In genomic region chr7:45078513-45078912, GRCm38 (mm10) we compare ENCODE assay signal across 10 mouse cellular contexts. TPM values are rescaled to one million over a fixed set of nuclear protein-coding genes. Genes with fewer than 3 reads are reported as not detected.
A peak's percentile ranks its signal among the peaks of the same experiment; 100 is the strongest.
DNase-seq lines count a peak whose midpoint lies in the region.
"Had no signal": no experiment of that assay in that cellular context is flagged by ENCODE, and none has a peak within 500 bp of the region (broad histone marks: within the 10 kb centered on the region; RNA-seq: fewer than 3 reads in every experiment).

No protein-coding gene starts in this region.

- WGBS in midbrain, embryonic 10.5 days = 43% methylated on average over 9 of the region's 9 CpGs

- H3K27me3 ChIP-seq in midbrain, embryonic 10.5 days (ENCODE audit: low read depth, poor library complexity, severe bottlenecking) = no peaks in the 10 kb centered on the region
- H3K27me3 ChIP-seq: heart, embryonic 15.5 days; stomach, embryonic 15.5 days had no signal

- H3K4me3 ChIP-seq in midbrain, embryonic 10.5 days = no peak overlapping the region
- H3K4me3 ChIP-seq: heart, embryonic 15.5 days; stomach, embryonic 15.5 days had no signal

- H3K36me3 ChIP-seq in midbrain, embryonic 10.5 days = peaks cover 58% of the 10 kb centered on the region

- no peak overlapping the region for H3K27ac ChIP-seq in midbrain, embryonic 10.5 days (replicated peaks)
- H3K27ac ChIP-seq: heart, embryonic 15.5 days; stomach, embryonic 15.5 days had no signal

- H3K4me1 ChIP-seq in midbrain, embryonic 10.5 days = 0 out of 2 replicates have a peak, but pooled peaks cover 2% of the 10 kb centered on the region

- no peaks in the 10 kb centered on the region for H3K9me3 ChIP-seq in midbrain, embryonic 10.5 days (replicated peaks)
- H3K9me3 ChIP-seq: heart, embryonic 15.5 days; stomach, embryonic 15.5 days had no signal

- DNase-seq in adrenal gland, adult (ENCODE audit: inconsistent age in 2 of 2, low spot score in 1 of 2) = peak; percentile 82 to 92
- DNase-seq in adrenal gland, adult 8-10 months = no peak
- peak; percentile 83 for DNase-seq in ES-CJ7 (ENCODE audit: low read depth, low spot score)
- peak; percentile 62 for DNase-seq in cerebellum, adult 8-10 months
- peak; percentile 80 for DNase-seq in gastrocnemius, postnatal 10 days
- DNase-seq in layer of hippocampus, postnatal 10 days (ENCODE audit: low spot score in 2 of 2) = peak; percentile 70 to 76
- peak; percentile 78 for DNase-seq in midbrain, embryonic 10.5 days (ENCODE audit: low spot score)
- DNase-seq in skeletal muscle tissue, adult 2 months (ENCODE audit: low read depth, low spot score) = peak; percentile 72

RNA-seq across cellular contexts. Expression of gene Rcn3, which starts 13.5 kb away (rescaled TPM):
- 10 to 100 TPM; 33.1 to 51.0 (median 37.1) TPM for total RNA-seq in adrenal gland, adult 8-10 months (2022)
- 100 to 1,000 TPM; 103 to 148 TPM for total RNA-seq in gastrocnemius, postnatal 10 days (2021)
- total RNA-seq in layer of hippocampus, postnatal 10 days (2021) = 10 to 100 TPM; 11.4 to 11.9 TPM
- 122 and 128 TPM in 2 replicates for polyA plus RNA-seq in midbrain, embryonic 10.5 days (2016; fragmentation: Nextera tagmentation; extraction: Ambion mirVana)

RNA-seq across cellular contexts. Expression of gene Prrg2, which starts 16.0 kb away (rescaled TPM):
- total RNA-seq in adrenal gland, adult 8-10 months (2022) = 10 to 100 TPM; 16.4 to 20.5 (median 17.1) TPM
- 10 to 100 TPM in 1 of 2 experiments, 1 to 10 TPM in 1; 8.5 to 10.7 TPM for total RNA-seq in gastrocnemius, postnatal 10 days (2021)
- 10 to 100 TPM in 1 of 2 experiments, 1 to 10 TPM in 1; 6.9 to 10.1 TPM for total RNA-seq in layer of hippocampus, postnatal 10 days (2021)
- polyA plus RNA-seq in midbrain, embryonic 10.5 days (2016; fragmentation: Nextera tagmentation; extraction: Ambion mirVana) = 17.0 and 17.3 TPM in 2 replicates

RNA-seq across cellular contexts. Expression of gene Nosip, which starts 16.3 kb away (rescaled TPM):
- 10 to 100 TPM; 57.5 to 81.7 (median 66.6) TPM for total RNA-seq in adrenal gland, adult 8-10 months (2022)
- 10 to 100 TPM; 35.9 to 40.5 TPM for total RNA-seq in gastrocnemius, postnatal 10 days (2021)
- 10 to 100 TPM; 47.2 to 51.6 TPM for total RNA-seq in layer of hippocampus, postnatal 10 days (2021)
- polyA plus RNA-seq in midbrain, embryonic 10.5 days (2016; fragmentation: Nextera tagmentation; extraction: Ambion mirVana) = 63.0 and 66.7 TPM in 2 replicates

RNA-seq across cellular contexts. Expression of gene Fcgrt, which starts 25.1 kb away (rescaled TPM):
- 100 to 1,000 TPM; 105 to 151 (median 125) TPM for total RNA-seq in adrenal gland, adult 8-10 months (2022)
- total RNA-seq in gastrocnemius, postnatal 10 days (2021) = 10 to 100 TPM; 70.9 to 75.2 TPM
- 10 to 100 TPM; 17.9 to 23.1 TPM for total RNA-seq in layer of hippocampus, postnatal 10 days (2021)
- 12.0 and 15.3 TPM in 2 replicates for polyA plus RNA-seq in midbrain, embryonic 10.5 days (2016; fragmentation: Nextera tagmentation; extraction: Ambion mirVana)

RNA-seq across cellular contexts. Expression of gene Prr12, which starts 25.8 kb away (rescaled TPM):
- total RNA-seq in adrenal gland, adult 8-10 months (2022) = 10 to 100 TPM; 64.6 to 86.8 (median 70.0) TPM
- total RNA-seq in gastrocnemius, postnatal 10 days (2021) = 10 to 100 TPM; 36.0 to 43.1 TPM
- 10 to 100 TPM; 69.1 to 70.3 TPM for total RNA-seq in layer of hippocampus, postnatal 10 days (2021)
- polyA plus RNA-seq in midbrain, embryonic 10.5 days (2016; fragmentation: Nextera tagmentation; extraction: Ambion mirVana) = 10.8 and 11.3 TPM in 2 replicates
